Mouse (Mus musculus) neural tube, embryonic 15.5 days (tissue): ENCODE measurements at regions not wholly inside any gene's neighbourhood (a gene's known extent, or its start where the extent isn't known, plus 50 kb on each side); places are given as distances from the start of the nearest gene placed in this dataset.

Experiments
- ATAC-seq: fragments of 200-750 bp; cut with Nextera tagmentation; 2 replicates; pipeline ENCODE4 v1.8.0; 2017; ENCODE audit warnings: mild to moderate bottlenecking, moderate TSS enrichment, moderate library complexity; ENCODE audit not compliant: low FRiP score
- H3K27ac ChIP-seq: fragments of 300-500 bp; sonication (generic); replicated peaks from 2 replicates; pipeline ENCODE4 v1.5.1; 2015; ENCODE audit warnings: mild to moderate bottlenecking, inconsistent platforms
- H3K27me3 ChIP-seq: fragments of 300-500 bp; sonication (generic); replicated peaks from 2 replicates; pipeline ENCODE4 v1.6.1; 2015; ENCODE audit warnings: inconsistent platforms
- H3K36me3 ChIP-seq: fragments of 300-500 bp; sonication (generic); 2 replicates; pipeline ENCODE4 v1.6.1; 2015; ENCODE audit warnings: inconsistent platforms
- H3K4me1 ChIP-seq: fragments of 300-500 bp; sonication (generic); 2 replicates; pipeline ENCODE4 v1.6.1; 2015; ENCODE audit warnings: inconsistent platforms
- H3K4me2 ChIP-seq: fragments of 300-500 bp; sonication (generic); 2 replicates; pipeline ENCODE4 v1.6.1; 2015; ENCODE audit warnings: inconsistent platforms, mild to moderate bottlenecking, moderate library complexity
- H3K4me3 ChIP-seq: fragments of 300-500 bp; sonication (generic); replicated peaks from 2 replicates; pipeline ENCODE4 v1.5.1; 2015; ENCODE audit warnings: mild to moderate bottlenecking, inconsistent platforms
- H3K9ac ChIP-seq: fragments of 300-500 bp; sonication (generic); replicated peaks from 2 replicates; pipeline ENCODE4 v1.6.1; 2015; ENCODE audit warnings: mild to moderate bottlenecking, inconsistent platforms
- H3K9me3 ChIP-seq: fragments of 300-500 bp; sonication (generic); replicated peaks from 2 replicates; pipeline ENCODE4 v1.6.1; 2016; ENCODE audit warnings: inconsistent platforms
- WGBS: fragments of 180-500 bp; shearing (Covaris S2); methylation state at CpG from one replicate; pipeline ENCODE4 v1.1.7; 2015; ENCODE audit warnings: mixed read lengths; 5-methylcytosine and 5-hydroxymethylcytosine counted together

- H3K4me2 ChIP-seq, result no peak overlapping the region
- H3K9me3 ChIP-seq, result no peaks in the 10 kb centered on the region
- H3K4me1 ChIP-seq, result peaks cover 8% of the 10 kb centered on the region; the same call in 1 of the 2 replicates
- H3K4me3 ChIP-seq, result no peak overlapping the region
- WGBS, result 65% methylated on average over 7 of the region's 7 CpGs
- H3K36me3 ChIP-seq, result no peaks in the 10 kb centered on the region
- ATAC-seq, result no peak
- no peaks in the 10 kb centered on the region for H3K27me3 ChIP-seq
- H3K9ac ChIP-seq, result no peak overlapping the region
- H3K27ac ChIP-seq, result no peak overlapping the region
These were observed 132.1 kb upstream of the Rbm19 start for GRCm38 (mm10) chr5:119984206-119984605.

GRCm38 (mm10) chr5:119992130-119992529, 124.1 kb upstream of the Rbm19 start:
- Histone ChIP-seq H3K4me2 (no peak overlapping the region), H3K4me1 (no peaks in the 10 kb centered on the region), H3K9me3 (no peaks in the 10 kb centered on the region), H3K4me3 (no peak overlapping the region), H3K9ac (no peak overlapping the region), H3K27ac (no peak overlapping the region), H3K27me3 (no peaks in the 10 kb centered on the region), H3K36me3 (no peaks in the 10 kb centered on the region)
- no peak for ATAC-seq
- 82% methylated on average over 3 of the region's 3 CpGs for WGBS

GRCm38 (mm10) chr5:119995726-119996125, 120.5 kb upstream of the Rbm19 start:
- Histone ChIP-seq H3K4me2 (no peak overlapping the region), H3K27me3 (no peaks in the 10 kb centered on the region), H3K4me3 (no peak overlapping the region), H3K9ac (no peak overlapping the region), H3K9me3 (no peaks in the 10 kb centered on the region), H3K4me1 (no peaks in the 10 kb centered on the region), H3K27ac (no peak overlapping the region), H3K36me3 (no peaks in the 10 kb centered on the region)
- WGBS, result 98% methylated on average over 1 of the region's 1 CpGs
- ATAC-seq, result no peak

- 88% methylated on average over 6 of the region's 6 CpGs for WGBS
- H3K4me2 ChIP-seq, result no peak overlapping the region
- ATAC-seq, result no peak
These were observed 110.4 kb upstream of the Rbm19 start for GRCm38 (mm10) chr5:120005696-120006469.

GRCm38 (mm10) chr5:120007738-120008137, 108.5 kb upstream of the Rbm19 start:
- no peak overlapping the region for H3K4me2 ChIP-seq
- no peak overlapping the region for H3K4me3 ChIP-seq
- WGBS, result 75% methylated on average over 6 of the region's 6 CpGs
- H3K4me1 ChIP-seq, result no peaks in the 10 kb centered on the region
- ATAC-seq, result no peak
- H3K36me3 ChIP-seq, result no peaks in the 10 kb centered on the region
- H3K27ac ChIP-seq, result no peak overlapping the region
- no peaks in the 10 kb centered on the region for H3K27me3 ChIP-seq
- H3K9me3 ChIP-seq, result 0 out of 2 replicates have a peak, but pooled peaks cover 3% of the 10 kb centered on the region
- no peak overlapping the region for H3K9ac ChIP-seq

More at GRCm38 (mm10) chr5:120005696-120006469, 110.4 kb upstream of the Rbm19 start:
- Histone ChIP-seq H3K36me3 (no peaks in the 10 kb centered on the region), H3K27me3 (no peaks in the 10 kb centered on the region), H3K4me3 (no peak overlapping the region), H3K4me1 (no peaks in the 10 kb centered on the region), H3K9ac (no peak overlapping the region), H3K27ac (no peak overlapping the region), H3K9me3 (0 out of 2 replicates have a peak, but pooled peaks cover 3% of the 10 kb centered on the region)

GRCm38 (mm10) chr5:120008306-120008705, 108.0 kb upstream of the Rbm19 start:
- no peak for ATAC-seq
- Histone ChIP-seq H3K27ac (no peak overlapping the region), H3K27me3 (no peaks in the 10 kb centered on the region), H3K9me3 (0 out of 2 replicates have a peak, but pooled peaks cover 3% of the 10 kb centered on the region), H3K36me3 (no peaks in the 10 kb centered on the region), H3K4me3 (no peak overlapping the region), H3K4me2 (no peak overlapping the region), H3K4me1 (no peaks in the 10 kb centered on the region), H3K9ac (no peak overlapping the region)
- WGBS, result 66% methylated on average over 9 of the region's 9 CpGs

- Histone ChIP-seq H3K9ac (no peak overlapping the region), H3K27me3 (no peaks in the 10 kb centered on the region), H3K4me1 (no peaks in the 10 kb centered on the region), H3K9me3 (no peaks in the 10 kb centered on the region), H3K36me3 (no peaks in the 10 kb centered on the region), H3K4me3 (no peak overlapping the region), H3K27ac (no peak overlapping the region), H3K4me2 (no peak overlapping the region)
- 83% methylated on average over 10 of the region's 10 CpGs for WGBS
- ATAC-seq, result no peak
These were observed 100.8 kb upstream of the Rbm19 start for GRCm38 (mm10) chr5:120015417-120015816.

- no peak overlapping the region for H3K4me3 ChIP-seq
- no peak overlapping the region for H3K27ac ChIP-seq
- no peaks in the 10 kb centered on the region for H3K9me3 ChIP-seq
- H3K36me3 ChIP-seq, result no peaks in the 10 kb centered on the region
- no peak overlapping the region for H3K4me2 ChIP-seq
- H3K27me3 ChIP-seq, result no peaks in the 10 kb centered on the region
- H3K9ac ChIP-seq, result no peak overlapping the region
- WGBS, result 92% methylated on average over 2 of the region's 2 CpGs
- H3K4me1 ChIP-seq, result no peaks in the 10 kb centered on the region
- no peak for ATAC-seq
These were observed 98.1 kb upstream of the Rbm19 start for GRCm38 (mm10) chr5:120018126-120018525.

GRCm38 (mm10) chr5:120020748-120021147, 95.5 kb upstream of the Rbm19 start:
- Histone ChIP-seq H3K36me3 (no peaks in the 10 kb centered on the region), H3K4me2 (no peak overlapping the region), H3K4me1 (peaks cover 18% of the 10 kb centered on the region), H3K4me3 (no peak overlapping the region), H3K9ac (no peak overlapping the region), H3K9me3 (no peaks in the 10 kb centered on the region), H3K27ac (no peak overlapping the region), H3K27me3 (no peaks in the 10 kb centered on the region)
- 88% methylated on average over 5 of the region's 5 CpGs for WGBS
- ATAC-seq, result no peak

GRCm38 (mm10) chr5:120022276-120022675, 94.0 kb upstream of the Rbm19 start:
- Histone ChIP-seq H3K9ac (no peak overlapping the region), H3K36me3 (no peaks in the 10 kb centered on the region), H3K4me1 (peaks cover 18% of the 10 kb centered on the region), H3K4me2 (no peak overlapping the region), H3K4me3 (no peak overlapping the region), H3K9me3 (no peaks in the 10 kb centered on the region), H3K27ac (no peak overlapping the region), H3K27me3 (no peaks in the 10 kb centered on the region)
- 94% methylated on average over 5 of the region's 5 CpGs for WGBS
- ATAC-seq, result no peak

- Histone ChIP-seq H3K27me3 (no peaks in the 10 kb centered on the region), H3K36me3 (no peaks in the 10 kb centered on the region), H3K27ac (no peak overlapping the region), H3K4me3 (0 out of 2 replicates have a peak overlapping the region, but pooled peaks have one; percentile 0), H3K9me3 (no peaks in the 10 kb centered on the region), H3K4me1 (peaks cover 18% of the 10 kb centered on the region), H3K4me2 (peak overlapping the region; percentile 50), H3K9ac (no peak overlapping the region)
- ATAC-seq, result peak; percentile 82; the same call in 1 of the 2 replicates
- under 1% methylated on average over 9 of the region's 10 CpGs for WGBS
These were observed 92.2 kb upstream of the Rbm19 start for GRCm38 (mm10) chr5:120024071-120024470.

- no peaks in the 10 kb centered on the region for H3K36me3 ChIP-seq
- H3K27ac ChIP-seq, result no peak overlapping the region
- ATAC-seq, result no peak
- no peaks in the 10 kb centered on the region for H3K9me3 ChIP-seq
- H3K27me3 ChIP-seq, result no peaks in the 10 kb centered on the region
- no peak overlapping the region for H3K4me2 ChIP-seq
- H3K9ac ChIP-seq, result no peak overlapping the region
- no peak overlapping the region for H3K4me3 ChIP-seq
- H3K4me1 ChIP-seq, result peaks cover 18% of the 10 kb centered on the region
These were observed 91.1 kb upstream of the Rbm19 start for GRCm38 (mm10) chr5:120025212-120025611.
